Mouse (Mus musculus): ENCODE data around the gene Pkd1.

DNA sequence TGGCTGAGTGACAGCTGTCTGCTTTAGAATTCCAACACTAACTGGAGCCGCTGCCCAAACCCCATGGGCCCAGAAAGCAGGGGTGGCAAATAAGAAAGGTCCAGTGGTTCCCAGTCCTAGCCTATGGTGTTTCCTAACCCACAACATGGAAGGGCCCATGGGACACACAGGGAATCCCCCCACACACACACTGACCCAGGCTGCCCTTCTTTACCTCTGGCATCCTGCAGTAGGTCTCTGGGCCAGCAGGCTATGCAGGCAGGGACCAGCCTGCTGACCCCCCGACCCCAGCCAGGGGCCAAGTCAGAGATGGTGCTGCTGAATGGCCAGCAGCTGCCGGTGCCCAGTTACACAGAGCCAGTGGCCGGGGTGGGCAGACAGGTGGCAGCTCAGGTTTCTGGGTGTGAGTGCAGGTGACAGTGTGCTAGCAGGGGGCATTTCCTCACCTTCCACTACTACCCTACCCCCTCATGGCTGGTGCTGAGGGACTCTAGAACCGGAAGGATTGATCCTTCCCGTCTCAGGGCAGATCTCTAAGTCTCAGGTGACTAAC is 93.2 kb downstream of the Pkd1 start:
- no peak for TF ChIP-seq CTCF (IDR thresholded peaks at IDR 0.05)
- no peak for TF ChIP-seq EP300 (IDR thresholded peaks at IDR 0.05)
